Mouse (Mus musculus) frontal cortex, adult 2 months (tissue): ENCODE measurements at regions not wholly inside any gene's neighbourhood (a gene's known extent, or its start where the extent isn't known, plus 50 kb on each side); places are given as distances from the start of the nearest gene placed in this dataset.
A peak's percentile ranks its signal among the peaks of the same experiment; 100 is the strongest.

Experiments
- DNase-seq, 2 experiments: peaks; one replicate each; pipeline ENCODE4 v3.0.0; 2022; ENCODE audit warnings: low spot score in 1 of 2; ENCODE audit errors: extremely low spot score in 1 of 2

- DNase-seq = no peak
Measured at GRCm38 (mm10) chr6:147416592-147416991, 59.0 kb upstream of the Ccdc91 start.

- no peak for DNase-seq
Measured at GRCm38 (mm10) chr6:147413713-147414112, 61.9 kb upstream of the Ccdc91 start.

GRCm38 (mm10) chr6:147397984-147398383 lies 77.6 kb upstream of the Ccdc91 start:
- DNase-seq = no peak

GRCm38 (mm10) chr6:147391425-147392158 lies 84.0 kb upstream of the Ccdc91 start:
- DNase-seq = no peak

GRCm38 (mm10) chr6:147390499-147390898 lies 85.1 kb upstream of the Ccdc91 start:
- DNase-seq = no peak

- DNase-seq = no peak
Measured at GRCm38 (mm10) chr6:147388727-147389126, 86.9 kb upstream of the Ccdc91 start.

- no peak for DNase-seq
Measured at GRCm38 (mm10) chr6:147385606-147386005, 90.0 kb upstream of the Ccdc91 start.

GRCm38 (mm10) chr6:147380519-147380918 lies 95.1 kb upstream of the Ccdc91 start:
- no peak for DNase-seq

- DNase-seq = no peak
Measured at GRCm38 (mm10) chr6:147377679-147378078, 97.9 kb upstream of the Ccdc91 start.

- DNase-seq = peak in 1 of 2 experiments; percentile 35
Measured at GRCm38 (mm10) chr6:147371737-147372136, 103.9 kb upstream of the Ccdc91 start.

- no peak for DNase-seq
Measured at GRCm38 (mm10) chr6:147371336-147371735, 104.3 kb upstream of the Ccdc91 start.

GRCm38 (mm10) chr6:147362842-147363241 lies 98.9 kb upstream of the Pthlh start:
- DNase-seq = no peak

- no peak for DNase-seq
Measured at GRCm38 (mm10) chr6:147357031-147357430, 93.0 kb upstream of the Pthlh start.

- DNase-seq = no peak
Measured at GRCm38 (mm10) chr6:147356570-147356969, 92.6 kb upstream of the Pthlh start.

GRCm38 (mm10) chr6:147349566-147350237 lies 85.7 kb upstream of the Pthlh start:
- no peak for DNase-seq

- peak; percentile 15 to 30 for DNase-seq
Measured at GRCm38 (mm10) chr6:147348621-147349020, 84.6 kb upstream of the Pthlh start.

GRCm38 (mm10) chr6:147341042-147341441 lies 77.1 kb upstream of the Pthlh start:
- DNase-seq = no peak

- DNase-seq = peak; percentile 20 to 47
Measured at GRCm38 (mm10) chr6:147332976-147333375, 69.0 kb upstream of the Pthlh start.

GRCm38 (mm10) chr6:147329201-147329600 lies 65.2 kb upstream of the Pthlh start:
- peak; percentile 70 to 82 for DNase-seq

GRCm38 (mm10) chr6:147324336-147324735 lies 60.4 kb upstream of the Pthlh start:
- no peak for DNase-seq

- no peak for DNase-seq
Measured at GRCm38 (mm10) chr6:147318106-147318505, 54.1 kb upstream of the Pthlh start.
